In genomic region chr10:75975216-75975615, GRCm38 (mm10) we compare ENCODE assay signal across 10 mouse cellular contexts. TPM values are rescaled to one million over a fixed set of nuclear protein-coding genes. Genes with fewer than 3 reads are reported as not detected.
DNase-seq lines count a peak whose midpoint lies in the region; ATAC-seq and TF ChIP-seq lines count a peak whose summit lies in the region.
"Had no signal": no experiment of that assay in that cellular context is flagged by ENCODE, and none has a peak within 500 bp of the region (broad histone marks: within the 10 kb centered on the region; RNA-seq: fewer than 3 reads in every experiment).

No protein-coding gene starts in this region.

- ATAC-seq in cerebellum, adult (ENCODE audit: insufficient number of reproducible peaks, low FRiP score, low TSS enrichment) = no peak

- no peak for TF ChIP-seq POLR2A in lung, adult 2 months (IDR thresholded peaks at IDR 0.05; ENCODE audit: borderline replicate concordance, extremely low read depth, low read depth, low read length)
- no peak for TF ChIP-seq POLR2A in cortical plate, adult 2 months (IDR thresholded peaks at IDR 0.05; ENCODE audit: extremely low read depth, insufficient read depth, low read length)

- no peaks in the 10 kb centered on the region for H3K4me1 ChIP-seq in lung, adult 2 months (ENCODE audit: control insufficient read depth, insufficient read depth, low read length)
- no peaks in the 10 kb centered on the region for H3K4me1 ChIP-seq in cortical plate, adult 2 months (ENCODE audit: control insufficient read depth, insufficient read depth, low read length)
- H3K4me1 ChIP-seq: stomach, embryonic 15.5 days had no signal

- peak; percentile 41 to 45 for DNase-seq in cerebellum, postnatal 10 days
- DNase-seq in lung, adult 2 months = no peak
- no peak for DNase-seq in lung, adult 18-20 months
- peak; percentile 40 for DNase-seq in thymus, postnatal 25 days
- DNase-seq in layer of hippocampus, postnatal 10 days (ENCODE audit: low spot score in 2 of 2) = no peak
- DNase-seq in neural tube, embryonic 10.5 days (ENCODE audit: extremely low spot score, low spot score) = no peak

- H3K27ac ChIP-seq in cortical plate, adult 2 months (ENCODE audit: insufficient read depth, low read length) = no peak overlapping the region
- H3K27ac ChIP-seq: stomach, embryonic 15.5 days had no signal

- no peak overlapping the region for H3K4me3 ChIP-seq in lung, adult 2 months (replicated peaks; ENCODE audit: extremely low read depth, low read depth, low read length)
- no peak overlapping the region for H3K4me3 ChIP-seq in cortical plate, adult 2 months (ENCODE audit: insufficient read depth, low read length)
- H3K4me3 ChIP-seq: stomach, embryonic 15.5 days had no signal

- peak; percentile 56 for TF ChIP-seq CTCF in lung, adult 2 months (IDR thresholded peaks at IDR 0.05; ENCODE audit: insufficient read depth, low read length)
- peak; percentile 50 for TF ChIP-seq CTCF in cortical plate, adult 2 months (IDR thresholded peaks at IDR 0.05; ENCODE audit: extremely low read depth, insufficient read depth, low read length)

- WGBS in lung, adult 2 months = 67% methylated on average over 5 of the region's 5 CpGs

RNA-seq across cellular contexts. Expression of gene Gm5134, which starts 20.9 kb away (rescaled TPM):
- polyA plus RNA-seq in lung, adult 2 months (2012; rRNA removed) = 0.03 and 0.09 TPM in 2 replicates
- polyA plus RNA-seq in cortical plate, adult 2 months (2012; rRNA removed) = 0.06 and 0.08 TPM in 2 replicates
- total RNA-seq in layer of hippocampus, postnatal 10 days (2021) = not detected
- polyA plus RNA-seq: stomach, embryonic 15.5 days had no signal

RNA-seq across cellular contexts. Expression of gene Vpreb3, which starts 32.4 kb away (rescaled TPM):
- 57.1 and 72.3 TPM in 2 replicates for polyA plus RNA-seq in lung, adult 2 months (2012; rRNA removed)
- polyA plus RNA-seq in cortical plate, adult 2 months (2012; rRNA removed) = not detected in 2 replicates
- not detected for total RNA-seq in layer of hippocampus, postnatal 10 days (2021)
- total RNA-seq: layer of hippocampus, adult 8-10 months had no signal

RNA-seq across cellular contexts. Expression of gene Gm867, which starts 34.7 kb away (rescaled TPM):
- polyA plus RNA-seq in lung, adult 2 months (2012; rRNA removed) = 12.6 and 15.8 TPM in 2 replicates
- polyA plus RNA-seq in cortical plate, adult 2 months (2012; rRNA removed) = 0.49 and 1.2 TPM in 2 replicates
- total RNA-seq in layer of hippocampus, postnatal 10 days (2021) = under 1 TPM; 0.71 to 0.83 TPM

RNA-seq across cellular contexts. Expression of gene Mmp11, which starts 38.9 kb away (rescaled TPM):
- polyA plus RNA-seq in lung, adult 2 months (2012; rRNA removed) = 83.9 and 89.2 TPM in 2 replicates
- polyA plus RNA-seq in cortical plate, adult 2 months (2012; rRNA removed) = 2.3 and 2.6 TPM in 2 replicates
- 1 to 10 TPM; 2.0 to 4.1 TPM for total RNA-seq in layer of hippocampus, postnatal 10 days (2021)

RNA-seq across cellular contexts. Expression of gene Chchd10, which starts 42.3 kb away (rescaled TPM):
- 415 and 628 TPM in 2 replicates for polyA plus RNA-seq in lung, adult 2 months (2012; rRNA removed)
- 502 and 507 TPM in 2 replicates for polyA plus RNA-seq in cortical plate, adult 2 months (2012; rRNA removed)
- 100 to 1,000 TPM; 185 to 218 TPM for total RNA-seq in layer of hippocampus, postnatal 10 days (2021)

Comparison
In these comparisons a context has a peak if more than half of its experiments do, and no peak if none do; other contexts are left out.
1. DNase-seq: peak in cerebellum, postnatal 10 days (2 of 2) and thymus, postnatal 25 days (single experiment); none in lung, adult 2 months (single experiment), lung, adult 18-20 months (0 of 2), layer of hippocampus, postnatal 10 days (0 of 2) and neural tube, embryonic 10.5 days (single experiment).
2. RNA of gene Vpreb3, which starts 32.4 kb away (polyA plus RNA-seq): 57.1 to 72.3 TPM in lung, adult 2 months; not detected in cortical plate, adult 2 months; every median in the first group is over 10 times any median in the second.